Comparison of ENCODE assay signal across 8 mouse cellular contexts in the genomic region with DNA sequence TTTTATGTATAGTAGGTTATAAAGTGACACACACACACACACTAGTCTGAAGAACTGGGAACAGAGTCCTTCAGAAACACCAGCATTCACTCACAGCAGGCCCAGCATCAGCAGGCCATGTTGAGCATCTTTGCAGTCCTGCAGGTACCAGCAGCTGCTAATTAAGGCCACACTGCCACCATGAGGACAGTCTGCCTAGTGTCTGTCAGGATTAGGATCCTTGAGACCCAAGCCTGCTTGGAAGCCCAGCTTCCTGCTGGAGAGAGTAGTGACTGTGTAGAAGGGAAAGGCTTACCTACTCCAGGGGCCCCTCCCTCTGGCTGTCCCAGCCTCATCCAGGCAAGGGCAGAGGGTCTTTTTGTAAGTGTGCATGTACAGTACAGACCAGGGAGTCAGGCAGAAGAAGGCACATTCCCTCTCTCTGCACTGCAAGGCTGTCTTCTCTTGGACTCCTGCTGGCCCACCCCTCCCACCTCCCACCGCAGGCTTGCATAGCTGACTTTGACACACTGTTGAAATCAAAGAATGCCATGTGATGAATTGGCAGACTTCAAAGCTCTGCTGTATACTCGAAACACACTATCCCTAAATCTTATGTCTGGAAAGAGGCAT. TPM values are rescaled to one million over a fixed set of nuclear protein-coding genes. Genes with fewer than 3 reads are reported as not detected.
DNase-seq lines count a peak whose midpoint lies in the region; ATAC-seq and TF ChIP-seq lines count a peak whose summit lies in the region.

No protein-coding gene starts in this region.

- 52% methylated on average over 2 of the region's 2 CpGs for WGBS in bone marrow, adult 2 months
- WGBS in heart, embryonic 11.5 days (ENCODE audit: insufficient replicate concordance) = 34% methylated on average over 2 of the region's 2 CpGs
- 38% methylated on average over 2 of the region's 2 CpGs for WGBS in kidney, embryonic 15.5 days
- WGBS in limb, embryonic 14.5 days = 17% methylated on average over 2 of the region's 2 CpGs
- 27% methylated on average over 2 of the region's 2 CpGs for WGBS in neural tube, embryonic 11.5 days

- peak; percentile 33 for DNase-seq in fibroblast of lung, adult 2 months (ENCODE audit: low read depth)
- peak; percentile 84 for DNase-seq in limb, embryonic 14.5 days (ENCODE audit: low spot score)
- DNase-seq in neural tube, embryonic 11.5 days (ENCODE audit: low spot score) = peak; percentile 76
- peak; percentile 46 for DNase-seq in testis, postnatal 14 days (ENCODE audit: low spot score)

- no peaks in the 10 kb centered on the region for H3K79me2 ChIP-seq in C2C12 (ENCODE audit: control insufficient read depth, insufficient read depth)

- no peak overlapping the region for H3ac ChIP-seq in C2C12 (ENCODE audit: control insufficient read depth, insufficient read length, low read depth)

- no peak overlapping the region for H3K9ac ChIP-seq in heart, embryonic 11.5 days (ENCODE audit: low read depth, low read length)
- no peak overlapping the region for H3K9ac ChIP-seq in kidney, embryonic 15.5 days
- no peak overlapping the region for H3K9ac ChIP-seq in limb, embryonic 14.5 days (ENCODE audit: low read depth, low read length, severe bottlenecking)
- no peak overlapping the region for H3K9ac ChIP-seq in neural tube, embryonic 11.5 days (ENCODE audit: low read length)

- no peaks in the 10 kb centered on the region for H3K79me3 ChIP-seq in C2C12 (ENCODE audit: low read depth)

- no peaks in the 10 kb centered on the region for H3K9me3 ChIP-seq in heart, embryonic 11.5 days (replicated peaks; ENCODE audit: control insufficient read depth, low read length)
- no peaks in the 10 kb centered on the region for H3K9me3 ChIP-seq in kidney, embryonic 15.5 days (replicated peaks)
- H3K9me3 ChIP-seq in limb, embryonic 14.5 days (ENCODE audit: control insufficient read depth, low read length) = 0 out of 2 replicates have a peak, but pooled peaks cover 3% of the 10 kb centered on the region
- H3K9me3 ChIP-seq in neural tube, embryonic 11.5 days (ENCODE audit: control insufficient read depth, low read length) = no peaks in the 10 kb centered on the region

- no peak overlapping the region for H3K4me3 ChIP-seq in C2C12 (ENCODE audit: insufficient read depth, poor library complexity, severe bottlenecking)
- H3K4me3 ChIP-seq in bone marrow, adult 2 months (replicated peaks; ENCODE audit: control insufficient read depth, low read depth, low read length) = no peak overlapping the region
- no peak overlapping the region for H3K4me3 ChIP-seq in heart, embryonic 11.5 days (ENCODE audit: low read depth, low read length)
- no peak overlapping the region for H3K4me3 ChIP-seq in kidney, embryonic 15.5 days (replicated peaks)
- H3K4me3 ChIP-seq in limb, embryonic 14.5 days (replicated peaks; ENCODE audit: low read length) = no peak overlapping the region
- no peak overlapping the region for H3K4me3 ChIP-seq in neural tube, embryonic 11.5 days (ENCODE audit: low read depth, low read length)

- no peaks in the 10 kb centered on the region for H3K4me1 ChIP-seq in bone marrow, adult 2 months (ENCODE audit: control insufficient read depth, insufficient read depth, low read length)
- no peaks in the 10 kb centered on the region for H3K4me1 ChIP-seq in heart, embryonic 11.5 days (ENCODE audit: control insufficient read depth, insufficient read depth, low read length)
- H3K4me1 ChIP-seq in kidney, embryonic 15.5 days = no peaks in the 10 kb centered on the region
- H3K4me1 ChIP-seq in limb, embryonic 14.5 days (ENCODE audit: control insufficient read depth, insufficient read depth, low read length) = no peaks in the 10 kb centered on the region
- H3K4me1 ChIP-seq in neural tube, embryonic 11.5 days (ENCODE audit: control insufficient read depth, insufficient read depth, low read length) = no peaks in the 10 kb centered on the region

- peak; percentile 42 for TF ChIP-seq CTCF in C2C12 (IDR thresholded peaks at IDR 0.05; ENCODE audit: control insufficient read depth, insufficient read depth, insufficient read length)
- peak; percentile 33 for TF ChIP-seq CTCF in bone marrow, adult 2 months (IDR thresholded peaks at IDR 0.05; ENCODE audit: control insufficient read depth, insufficient read depth, low read length)

- H3K27ac ChIP-seq in bone marrow, adult 2 months (ENCODE audit: control insufficient read depth, insufficient read depth, low read depth, low read length, poor library complexity) = no peak overlapping the region
- no peak overlapping the region for H3K27ac ChIP-seq in heart, embryonic 11.5 days (ENCODE audit: low read depth, low read length)
- H3K27ac ChIP-seq in kidney, embryonic 15.5 days = no peak overlapping the region
- H3K27ac ChIP-seq in limb, embryonic 14.5 days (replicated peaks; ENCODE audit: low read depth, low read length) = no peak overlapping the region
- no peak overlapping the region for H3K27ac ChIP-seq in neural tube, embryonic 11.5 days (ENCODE audit: low read depth, low read length)

- no peak for TF ChIP-seq POLR2A in bone marrow, adult 2 months (IDR thresholded peaks at IDR 0.05; ENCODE audit: borderline replicate concordance, control insufficient read depth, low read depth, low read length)
- no peak for TF ChIP-seq POLR2A in limb, embryonic 14.5 days (IDR thresholded peaks at IDR 0.05; ENCODE audit: borderline replicate concordance, extremely low read depth, insufficient read depth, insufficient read length)

- H3K27me3 ChIP-seq in C2C12 (ENCODE audit: control insufficient read depth, insufficient read depth, insufficient read length) = no peaks in the 10 kb centered on the region
- H3K27me3 ChIP-seq in heart, embryonic 11.5 days (ENCODE audit: control insufficient read depth, insufficient read depth, low read length) = no peaks in the 10 kb centered on the region
- H3K27me3 ChIP-seq in kidney, embryonic 15.5 days = peaks cover 2% of the 10 kb centered on the region; the same call in 1 of the 2 replicates
- no peaks in the 10 kb centered on the region for H3K27me3 ChIP-seq in limb, embryonic 14.5 days (ENCODE audit: control insufficient read depth, insufficient read depth, low read length)
- no peaks in the 10 kb centered on the region for H3K27me3 ChIP-seq in neural tube, embryonic 11.5 days (ENCODE audit: control insufficient read depth, insufficient read depth, low read length)

- H3K36me3 ChIP-seq in C2C12 (ENCODE audit: control insufficient read depth, insufficient read depth) = no peaks in the 10 kb centered on the region
- no peaks in the 10 kb centered on the region for H3K36me3 ChIP-seq in heart, embryonic 11.5 days (ENCODE audit: control insufficient read depth, insufficient read depth, low read length)
- H3K36me3 ChIP-seq in kidney, embryonic 15.5 days = no peaks in the 10 kb centered on the region
- no peaks in the 10 kb centered on the region for H3K36me3 ChIP-seq in limb, embryonic 14.5 days (ENCODE audit: control insufficient read depth, insufficient read depth, low read length)
- H3K36me3 ChIP-seq in neural tube, embryonic 11.5 days (ENCODE audit: control insufficient read depth, insufficient read depth, low read length) = no peaks in the 10 kb centered on the region

- ATAC-seq in heart, embryonic 11.5 days (replicated peaks; ENCODE audit: insufficient number of reproducible peaks, low FRiP score, low TSS enrichment) = peak; percentile 68
- peak; percentile 90 for ATAC-seq in kidney, embryonic 15.5 days (replicated peaks; ENCODE audit: low FRiP score)
- peak; percentile 79 for ATAC-seq in limb, embryonic 14.5 days (ENCODE audit: low FRiP score, low read depth)
- peak; percentile 81 for ATAC-seq in neural tube, embryonic 11.5 days (ENCODE audit: insufficient read depth, low FRiP score, low TSS enrichment)

- no peak overlapping the region for H3K4me2 ChIP-seq in heart, embryonic 11.5 days
- H3K4me2 ChIP-seq in kidney, embryonic 15.5 days = no peak overlapping the region
- no peak overlapping the region for H3K4me2 ChIP-seq in limb, embryonic 14.5 days (replicated peaks; ENCODE audit: low read depth, low read length, severe bottlenecking)
- H3K4me2 ChIP-seq in neural tube, embryonic 11.5 days (ENCODE audit: low read depth) = no peak overlapping the region

TF ChIP-seq in C2C12, 6 proteins besides CTCF, POLR2A, EP300 and RAD21:
- TF ChIP-seq MYOD1 (IDR thresholded peaks at IDR 0.05; ENCODE audit: control insufficient read depth, insufficient read length, low read depth) = no peak
- no peak for TF ChIP-seq MYOG (IDR thresholded peaks at IDR 0.05; ENCODE audit: control insufficient read depth, extremely low read depth, insufficient read length)
- no peak for TF ChIP-seq CEBPB (IDR thresholded peaks at IDR 0.05; ENCODE audit: low read depth)
- TF ChIP-seq FOSL1 (IDR thresholded peaks at IDR 0.05; ENCODE audit: insufficient read depth, low read length, poor library complexity, severe bottlenecking) = no peak

RNA-seq across cellular contexts. Expression of a gene that starts 27.6 kb away (rescaled TPM):
- polyA plus RNA-seq in C2C12 (2012; fragmentation: generic; extraction: Trizol) = 3.9 TPM
- polyA plus RNA-seq in bone marrow, adult 2 months (2011; ENCODE audit: insufficient read depth, insufficient read length, low replicate concordance, missing spikeins) = 1.1 and 1.3 TPM in 2 replicates
- polyA plus RNA-seq in heart, embryonic 11.5 days (2014; fragmentation: Nextera tagmentation; extraction: Ambion mirVana) = 11.4 and 12.6 TPM in 2 replicates
- polyA plus RNA-seq in kidney, embryonic 15.5 days (2015; fragmentation: Nextera tagmentation; extraction: Ambion mirVana) = 15.0 and 15.2 TPM in 2 replicates
- 17.0 and 20.2 TPM in 2 replicates for polyA plus RNA-seq in limb, embryonic 14.5 days (2012; rRNA removed)
- polyA plus RNA-seq in limb, embryonic 14.5 days (2014; fragmentation: Nextera tagmentation; extraction: Ambion mirVana) = 23.7 and 28.4 TPM in 2 replicates
- polyA plus RNA-seq in neural tube, embryonic 11.5 days (2014; fragmentation: Nextera tagmentation; extraction: Ambion mirVana) = 21.7 and 23.6 TPM in 2 replicates

RNA-seq across cellular contexts. Expression of a gene that starts 54.2 kb away (rescaled TPM):
- not detected for polyA plus RNA-seq in C2C12 (2012; fragmentation: generic; extraction: Trizol)
- not detected in 2 replicates for polyA plus RNA-seq in bone marrow, adult 2 months (2011; ENCODE audit: insufficient read depth, insufficient read length, low replicate concordance, missing spikeins)
- polyA plus RNA-seq in heart, embryonic 11.5 days (2014; fragmentation: Nextera tagmentation; extraction: Ambion mirVana) = 0.13 and 0.15 TPM in 2 replicates
- polyA plus RNA-seq in kidney, embryonic 15.5 days (2015; fragmentation: Nextera tagmentation; extraction: Ambion mirVana) = 0.64 and 0.68 TPM in 2 replicates
- 0.10 and 0.13 TPM in 2 replicates for polyA plus RNA-seq in limb, embryonic 14.5 days (2012; rRNA removed)
- 0.39 TPM in 1 of 2 replicates, not detected in the other for polyA plus RNA-seq in limb, embryonic 14.5 days (2014; fragmentation: Nextera tagmentation; extraction: Ambion mirVana)
- polyA plus RNA-seq in neural tube, embryonic 11.5 days (2014; fragmentation: Nextera tagmentation; extraction: Ambion mirVana) = 0.08 and 0.85 TPM in 2 replicates

Comparison
In these comparisons a context has a peak if more than half of its experiments do, and no peak if none do; other contexts are left out.
1. DNase-seq: peak in every context shown above with its lines; median percentile 84 in limb, embryonic 14.5 days; 76 in neural tube, embryonic 11.5 days; 46 in testis, postnatal 14 days; 33 in fibroblast of lung, adult 2 months.